Comparison of ENCODE assay signal across 10 mouse cellular contexts in genomic region chr5:38446316-38446975, GRCm38 (mm10). TPM values are rescaled to one million over a fixed set of nuclear protein-coding genes. Genes with fewer than 3 reads are reported as not detected.
DNase-seq lines count a peak whose midpoint lies in the region; ATAC-seq and TF ChIP-seq lines count a peak whose summit lies in the region.
"Had no signal": no experiment of that assay in that cellular context is flagged by ENCODE, and none has a peak within 500 bp of the region (broad histone marks: within the 10 kb centered on the region; RNA-seq: fewer than 3 reads in every experiment).

No protein-coding gene starts in this region.

- DNase-seq in forebrain, postnatal 0 days: no peak
- DNase-seq in forebrain, embryonic 11.5 days (ENCODE audit: low spot score): no peak
- peak; percentile 17 to 30 for DNase-seq in right cerebral cortex, adult 2 months (ENCODE audit: low spot score in 2 of 2)
- DNase-seq in right cerebral cortex, postnatal 36 days (ENCODE audit: low spot score in 2 of 2): no peak
- peak; percentile 60 to 78 for DNase-seq in cerebellum, adult 2 months
- no peak for DNase-seq in spleen, adult 12 weeks (ENCODE audit: low spot score)
- DNase-seq in left cerebral cortex, postnatal 36 days (ENCODE audit: low spot score in 2 of 2): no peak
- DNase-seq: kidney, postnatal 14 days; lung, embryonic 14.5 days had no signal

- peak; percentile 55; the same call in 1 of the 2 replicates for ATAC-seq in forebrain, postnatal 0 days
- no peak for ATAC-seq in forebrain, embryonic 11.5 days (replicated peaks; ENCODE audit: low FRiP score)
- ATAC-seq in heart, embryonic 11.5 days (replicated peaks; ENCODE audit: insufficient number of reproducible peaks, low FRiP score, low TSS enrichment): no peak

- TF ChIP-seq POLR2A in cerebellum, adult 2 months (IDR thresholded peaks at IDR 0.05; ENCODE audit: borderline replicate concordance, insufficient read depth, low read length): no peak

- peak; percentile 29 for TF ChIP-seq CTCF in forebrain, postnatal 0 days (IDR thresholded peaks at IDR 0.05; ENCODE audit: low read depth)
- TF ChIP-seq CTCF in cerebellum, adult 2 months (IDR thresholded peaks at IDR 0.05; ENCODE audit: borderline replicate concordance, insufficient read depth, low read depth, low read length): no peak; the same call in 1 of the 2 replicates

- no peaks in the 10 kb centered on the region for H3K36me3 ChIP-seq in forebrain, postnatal 0 days (ENCODE audit: insufficient read depth)
- H3K36me3 ChIP-seq in forebrain, embryonic 11.5 days (ENCODE audit: control insufficient read depth, insufficient read depth, low read length): no peaks in the 10 kb centered on the region
- H3K36me3 ChIP-seq in heart, embryonic 11.5 days (ENCODE audit: control insufficient read depth, insufficient read depth, low read length): no peaks in the 10 kb centered on the region

- no peak overlapping the region for H3K4me3 ChIP-seq in forebrain, postnatal 0 days (ENCODE audit: low read depth, low read length)
- no peak overlapping the region for H3K4me3 ChIP-seq in forebrain, embryonic 11.5 days (ENCODE audit: low read depth, low read length)
- no peak overlapping the region for H3K4me3 ChIP-seq in cerebellum, adult 2 months (replicated peaks; ENCODE audit: insufficient read depth, low read depth, low read length)
- no peak overlapping the region for H3K4me3 ChIP-seq in heart, embryonic 11.5 days (ENCODE audit: low read depth, low read length)

- H3K4me2 ChIP-seq in forebrain, postnatal 0 days (ENCODE audit: low read depth): no peak overlapping the region
- no peak overlapping the region for H3K4me2 ChIP-seq in forebrain, embryonic 11.5 days (ENCODE audit: low read depth, low read length, severe bottlenecking)
- no peak overlapping the region for H3K4me2 ChIP-seq in heart, embryonic 11.5 days
- H3K4me2 ChIP-seq: lung, embryonic 14.5 days had no signal

- H3K9me3 ChIP-seq in forebrain, postnatal 0 days (ENCODE audit: low read length): no peaks in the 10 kb centered on the region
- no peaks in the 10 kb centered on the region for H3K9me3 ChIP-seq in forebrain, embryonic 11.5 days (ENCODE audit: control insufficient read depth, low read length)
- no peaks in the 10 kb centered on the region for H3K9me3 ChIP-seq in heart, embryonic 11.5 days (replicated peaks; ENCODE audit: control insufficient read depth, low read length)

- H3K27me3 ChIP-seq in forebrain, postnatal 0 days (ENCODE audit: insufficient read depth, low read length): no peaks in the 10 kb centered on the region
- H3K27me3 ChIP-seq in forebrain, embryonic 11.5 days (ENCODE audit: control insufficient read depth, insufficient read depth, low read length): no peaks in the 10 kb centered on the region
- H3K27me3 ChIP-seq in cerebellum, adult 2 months (ENCODE audit: control insufficient read depth, insufficient read depth, low read length): no peaks in the 10 kb centered on the region
- no peaks in the 10 kb centered on the region for H3K27me3 ChIP-seq in heart, embryonic 11.5 days (ENCODE audit: control insufficient read depth, insufficient read depth, low read length)

- H3K27ac ChIP-seq in forebrain, postnatal 0 days (ENCODE audit: low read depth, low read length): no peak overlapping the region
- no peak overlapping the region for H3K27ac ChIP-seq in forebrain, embryonic 11.5 days (ENCODE audit: low read depth, low read length)
- H3K27ac ChIP-seq in cerebellum, adult 2 months (ENCODE audit: insufficient read depth, low read length): 0 out of 2 replicates have a peak overlapping the region, but pooled peaks have one; percentile 3
- H3K27ac ChIP-seq in heart, embryonic 11.5 days (ENCODE audit: low read depth, low read length): no peak overlapping the region

- intact Hi-C loops in left cerebral cortex, postnatal 36 days (cut with DNase I): no loop called here

- 67% methylated on average over 14 of the region's 14 CpGs for WGBS in forebrain, postnatal 0 days
- WGBS in forebrain, embryonic 11.5 days: 76% methylated on average over 14 of the region's 14 CpGs
- WGBS in cerebellum, adult 2 months: 24% methylated on average over 14 of the region's 14 CpGs
- WGBS in heart, embryonic 11.5 days (ENCODE audit: insufficient replicate concordance): 63% methylated on average over 14 of the region's 14 CpGs

- H3K4me1 ChIP-seq in forebrain, postnatal 0 days (ENCODE audit: insufficient read depth): no peaks in the 10 kb centered on the region
- no peaks in the 10 kb centered on the region for H3K4me1 ChIP-seq in forebrain, embryonic 11.5 days (replicated peaks; ENCODE audit: control insufficient read depth, insufficient read depth, low read length)
- peaks cover 13% of the 10 kb centered on the region for H3K4me1 ChIP-seq in cerebellum, adult 2 months (ENCODE audit: control insufficient read depth, insufficient read depth, low read length)
- no peaks in the 10 kb centered on the region for H3K4me1 ChIP-seq in heart, embryonic 11.5 days (ENCODE audit: control insufficient read depth, insufficient read depth, low read length)

- H3K9ac ChIP-seq in forebrain, postnatal 0 days: no peak overlapping the region
- H3K9ac ChIP-seq in forebrain, embryonic 11.5 days (ENCODE audit: low read length): no peak overlapping the region
- H3K9ac ChIP-seq in heart, embryonic 11.5 days (ENCODE audit: low read depth, low read length): no peak overlapping the region
- H3K9ac ChIP-seq: lung, embryonic 14.5 days had no signal

RNA-seq across cellular contexts. Expression of gene Slc2a9, which starts 56.5 kb away (rescaled TPM):
- total RNA-seq in forebrain, postnatal 0 days (2014; rRNA removed): 2.2 and 5.0 TPM in 2 replicates
- polyA plus RNA-seq in forebrain, postnatal 0 days (2015; fragmentation: Nextera tagmentation; extraction: Ambion mirVana): 0.36 and 0.81 TPM in 2 replicates
- polyA plus RNA-seq in forebrain, embryonic 11.5 days (2014; fragmentation: Nextera tagmentation; extraction: Ambion mirVana): 0.37 TPM in 1 of 2 replicates, not detected in the other
- 1.6 and 1.8 TPM in 2 replicates for polyA plus RNA-seq in cerebellum, adult 2 months (2012; rRNA removed)
- under 1 TPM; 0.39 to 0.63 TPM for total RNA-seq in left cerebral cortex, postnatal 36 days (2021)
- polyA plus RNA-seq in heart, embryonic 11.5 days (2014; fragmentation: Nextera tagmentation; extraction: Ambion mirVana): 0.19 and 0.49 TPM in 2 replicates

Comparison
In these comparisons a context has a peak if more than half of its experiments do, and no peak if none do; other contexts are left out.
1. DNase-seq: peak in right cerebral cortex, adult 2 months (2 of 2) and cerebellum, adult 2 months (2 of 2); none in forebrain, postnatal 0 days (single experiment), forebrain, embryonic 11.5 days (single experiment), right cerebral cortex, postnatal 36 days (0 of 2), spleen, adult 12 weeks (single experiment) and left cerebral cortex, postnatal 36 days (0 of 2).